Mouse (Mus musculus): ENCODE measurements around the gene Slc2a6.

Slc2a6 gene

GRCm38 (mm10) chr2:27027618-27028436 is at the start of gene Slc2a6:
Gene Slc2a6 (minus strand): TSS chr2:27027998.
- DNase-seq: peak; percentile 88 to 91

DNA sequence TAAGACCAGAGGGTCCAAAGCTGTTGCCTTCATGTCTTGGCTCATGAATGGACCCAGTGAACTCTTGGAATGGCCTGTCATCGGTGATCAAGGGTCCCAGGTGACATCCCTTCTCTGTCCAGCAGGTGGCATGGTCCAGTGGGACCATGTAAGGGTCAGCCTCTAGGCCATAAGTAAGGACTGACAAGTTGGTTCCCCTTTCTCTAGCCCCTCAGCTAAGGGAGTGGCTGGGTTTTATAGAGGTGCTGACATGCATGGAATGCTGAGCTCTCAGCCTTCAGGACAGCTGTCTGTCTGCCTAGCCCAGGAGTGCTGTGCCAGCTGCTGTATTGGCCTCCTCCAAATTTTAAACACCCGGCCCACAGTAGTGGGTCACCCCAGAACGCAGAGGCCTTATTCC is 47.7 kb upstream of the Slc2a6 start:
- peak; percentile 69 to 80 for DNase-seq

GRCm38 (mm10) chr2:27074804-27075203 is 47.0 kb upstream of the Slc2a6 start:
- DNase-seq: peak; percentile 79 to 85

DNA sequence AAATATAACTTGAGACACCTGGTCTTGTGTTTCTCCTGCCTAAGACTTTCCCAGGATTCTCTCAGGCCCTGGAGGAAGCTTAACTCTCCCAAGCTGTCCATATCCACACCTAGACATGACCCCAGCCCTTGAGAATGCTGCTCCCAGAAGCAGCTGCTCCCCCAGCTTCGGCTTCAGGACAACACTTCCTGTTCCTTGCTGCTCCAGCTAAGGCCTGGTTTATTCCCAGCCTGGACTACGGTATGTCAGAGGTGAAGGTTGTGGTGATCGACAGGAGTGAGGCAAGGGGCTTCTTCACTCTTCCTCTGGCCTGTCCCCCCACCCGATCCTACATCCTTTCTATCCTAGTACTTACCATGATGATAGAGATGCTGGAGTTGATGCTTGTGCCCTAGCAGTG is 45.6 kb upstream of the Slc2a6 start:
- no peak for DNase-seq

DNA sequence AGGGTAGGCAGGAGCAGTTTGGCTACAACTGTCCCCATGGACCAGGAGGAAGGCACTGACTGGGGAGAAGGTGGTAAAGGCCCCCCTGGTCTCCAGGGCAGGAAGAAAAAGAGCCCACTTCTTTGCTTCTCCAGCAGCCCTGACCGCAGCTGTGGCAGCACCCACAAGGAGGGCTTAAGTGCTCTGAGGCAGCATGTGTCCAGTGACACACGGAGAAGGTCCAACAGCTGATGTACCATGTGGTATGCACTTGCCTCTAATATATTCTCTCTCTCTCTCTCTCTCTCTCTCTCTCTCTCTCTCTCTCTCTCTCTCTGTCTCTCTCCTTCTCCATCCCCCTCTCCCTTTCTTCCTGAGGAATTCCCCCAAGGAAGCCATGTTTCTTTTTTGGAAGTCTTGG is 44.2 kb upstream of the Slc2a6 start, which contains the start of gene Mymk:
Gene Mymk, minus strand, starts transcription at position 202 of the 400 bp plus-strand sequence.
- no peak for DNase-seq

DNA sequence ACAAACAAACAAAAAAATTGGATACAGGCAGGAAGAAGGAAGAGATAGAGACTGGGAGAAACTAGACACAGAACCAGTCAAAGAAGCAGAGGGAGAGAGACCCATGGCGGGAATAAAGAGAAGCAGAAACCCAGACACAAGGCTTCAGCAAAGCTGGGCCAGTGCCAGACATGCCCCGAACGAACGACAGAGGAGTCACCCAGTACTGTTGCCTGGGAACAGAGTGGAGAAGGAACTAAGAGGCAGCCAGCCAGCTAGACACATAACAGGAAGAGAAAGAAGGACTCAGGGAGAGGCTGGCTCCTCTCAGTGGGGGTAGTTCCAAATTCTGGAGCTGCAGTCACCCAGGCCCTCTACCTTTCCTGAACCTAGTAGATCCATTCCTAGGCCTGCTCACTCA is 43.3 kb upstream of the Slc2a6 start:
- peak; percentile 73 to 79 for DNase-seq

- DNase-seq: no peak
These were observed 42.5 kb upstream of the Slc2a6 start for GRCm38 (mm10) chr2:27070247-27070813.

DNA sequence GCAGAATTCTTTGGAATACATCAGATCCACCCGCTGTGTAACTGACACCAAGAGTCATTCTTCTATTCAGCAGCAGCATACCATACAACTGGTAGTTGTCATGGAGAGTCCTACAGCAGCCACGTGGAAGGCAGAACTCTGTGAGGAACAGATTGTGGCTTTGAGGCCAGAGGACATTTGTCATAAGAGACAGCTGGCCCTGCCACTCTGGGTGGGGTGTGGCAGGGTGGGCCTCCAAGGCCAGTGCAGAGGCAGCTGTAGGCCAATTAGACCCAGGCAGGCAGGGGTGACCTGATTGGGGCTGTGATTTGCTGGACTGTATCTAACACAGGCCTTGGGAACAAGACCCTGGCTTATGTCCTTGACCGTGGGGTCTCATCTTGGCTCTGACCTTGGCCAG is 41.8 kb upstream of the Slc2a6 start:
- DNase-seq: no peak

- no peak for DNase-seq
These were observed 40.2 kb upstream of the Slc2a6 start for GRCm38 (mm10) chr2:27067996-27068395.

DNA sequence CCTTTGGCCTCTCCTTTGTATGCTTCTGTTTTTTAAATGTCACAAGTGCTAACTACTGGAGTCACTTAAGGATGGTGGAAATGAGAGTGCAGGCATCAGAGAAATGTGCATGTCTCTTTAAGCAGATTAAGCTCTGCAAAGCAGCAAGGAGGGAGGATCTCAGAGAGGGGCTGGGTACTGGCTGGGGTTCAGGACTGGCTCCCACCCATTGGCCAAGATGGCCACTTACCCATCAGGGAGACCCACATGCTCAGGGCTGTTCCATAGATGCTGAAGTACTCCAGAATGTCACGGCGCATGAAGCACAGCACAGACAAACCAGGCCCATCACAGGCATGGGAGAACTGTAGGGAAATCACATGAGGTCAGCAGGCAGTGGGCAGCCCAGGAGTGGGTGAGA is 39.3 kb upstream of the Slc2a6 start:
- DNase-seq: no peak

- no peak for DNase-seq
These were observed 31.4 kb upstream of the Slc2a6 start for GRCm38 (mm10) chr2:27059187-27059586.

DNA sequence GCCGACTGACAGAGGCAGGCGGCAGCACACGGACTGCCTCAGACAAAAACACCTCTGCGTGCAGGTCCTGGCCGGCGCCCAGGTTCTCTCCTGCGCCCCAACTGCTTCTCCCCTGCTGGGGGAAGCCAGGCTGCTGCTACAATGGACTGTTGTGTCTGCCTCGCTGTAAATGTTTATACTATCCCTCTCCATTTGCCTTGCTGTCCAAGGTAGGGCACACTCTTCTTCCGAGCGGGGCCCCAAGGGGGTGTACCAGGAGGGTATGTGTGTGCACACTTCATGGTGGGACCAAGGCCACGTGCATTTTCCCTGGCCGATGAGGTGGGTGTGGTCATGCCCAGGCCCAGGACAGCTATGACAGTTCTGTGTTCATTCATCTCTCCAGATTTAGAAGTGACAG is 31.0 kb upstream of the Slc2a6 start:
- DNase-seq: peak in 1 of 2 experiments; percentile 26

- no peak for DNase-seq
These were observed 30.5 kb upstream of the Slc2a6 start for GRCm38 (mm10) chr2:27058251-27058650.

DNA sequence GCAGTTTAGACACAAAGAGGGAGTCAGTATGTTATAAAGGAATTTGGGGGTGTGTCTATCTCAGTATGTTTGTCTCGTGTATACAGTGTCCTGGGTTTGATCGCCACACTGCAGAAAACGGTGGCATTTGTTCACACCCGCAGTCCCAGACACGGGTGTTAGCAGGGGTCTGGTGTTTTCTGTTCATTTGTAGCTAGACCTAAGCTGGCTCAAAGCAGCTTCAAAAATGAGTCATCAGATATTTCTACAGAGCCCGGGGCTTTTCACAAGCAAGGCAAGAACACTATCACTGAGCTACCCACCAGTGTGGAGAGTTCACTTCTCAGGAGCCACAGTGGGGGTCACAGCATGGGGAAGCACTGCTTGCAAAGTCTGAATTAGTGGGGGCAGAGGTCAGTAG is 21.6 kb upstream of the Slc2a6 start:
- DNase-seq: no peak

DNA sequence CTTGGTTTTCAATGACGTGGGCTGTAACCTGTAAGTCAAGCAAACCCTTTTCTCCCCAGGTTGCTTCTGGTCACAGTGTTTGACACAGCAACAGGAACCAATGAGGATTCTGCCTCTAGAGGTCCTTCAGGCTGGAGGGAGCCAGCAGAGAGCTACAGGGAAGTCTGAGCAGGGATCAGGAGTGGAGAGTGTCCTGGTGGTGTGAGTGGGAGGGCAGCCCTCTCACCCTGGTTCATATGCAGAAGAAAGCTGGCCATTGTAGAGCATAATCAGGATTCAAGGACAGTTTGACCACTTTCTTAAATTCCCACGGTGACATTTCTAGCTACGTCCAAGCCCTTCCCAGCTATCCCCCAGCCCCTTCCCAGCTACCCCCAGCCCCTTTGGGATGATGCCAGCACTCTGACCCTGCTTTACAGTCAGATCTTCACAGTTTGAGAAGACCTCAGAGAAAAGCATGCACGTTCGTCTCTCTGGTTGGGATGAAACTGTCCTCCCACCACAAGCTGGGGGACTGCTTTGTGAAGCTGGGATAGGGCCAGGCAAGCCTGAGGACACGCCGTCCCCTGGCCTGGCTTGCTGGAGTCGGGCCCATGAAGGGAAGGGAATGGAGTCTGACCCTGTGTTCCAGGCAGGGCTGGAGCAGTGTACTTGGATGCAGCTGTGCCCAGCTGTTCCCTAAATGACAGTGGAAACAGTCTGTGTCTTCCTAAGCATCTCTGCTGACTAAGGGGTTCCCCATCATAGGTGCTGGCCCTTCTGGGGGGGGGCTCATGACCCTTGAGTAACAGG is 18.4 kb upstream of the Slc2a6 start:
- DNase-seq: peak; percentile 73 to 80

DNA sequence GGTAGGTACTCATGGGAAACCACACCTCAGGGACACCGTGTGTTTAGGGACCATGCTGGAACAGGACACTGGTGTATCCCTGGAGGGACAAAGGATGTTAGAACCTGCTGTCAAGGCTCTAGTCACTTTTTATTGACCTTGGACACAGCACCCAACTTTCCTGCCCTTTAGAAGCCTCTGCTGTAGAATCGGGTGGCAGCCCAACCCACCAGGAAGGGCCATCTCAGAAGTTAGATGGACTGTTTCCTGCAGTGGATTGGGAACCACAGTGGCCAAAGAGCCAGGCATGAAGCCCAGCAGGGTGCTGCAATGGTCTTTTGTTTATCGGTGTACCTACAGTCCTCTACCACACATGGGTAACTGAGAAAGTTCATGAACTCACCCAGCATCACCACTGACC is 16.8 kb upstream of the Slc2a6 start:
- DNase-seq: peak; percentile 52 to 56

GRCm38 (mm10) chr2:27044166-27044565 is 16.4 kb upstream of the Slc2a6 start:
- peak; percentile 33 to 51 for DNase-seq

- DNase-seq: peak; percentile 90 to 94
These were observed 15.7 kb upstream of the Slc2a6 start for GRCm38 (mm10) chr2:27043461-27043860.

DNA sequence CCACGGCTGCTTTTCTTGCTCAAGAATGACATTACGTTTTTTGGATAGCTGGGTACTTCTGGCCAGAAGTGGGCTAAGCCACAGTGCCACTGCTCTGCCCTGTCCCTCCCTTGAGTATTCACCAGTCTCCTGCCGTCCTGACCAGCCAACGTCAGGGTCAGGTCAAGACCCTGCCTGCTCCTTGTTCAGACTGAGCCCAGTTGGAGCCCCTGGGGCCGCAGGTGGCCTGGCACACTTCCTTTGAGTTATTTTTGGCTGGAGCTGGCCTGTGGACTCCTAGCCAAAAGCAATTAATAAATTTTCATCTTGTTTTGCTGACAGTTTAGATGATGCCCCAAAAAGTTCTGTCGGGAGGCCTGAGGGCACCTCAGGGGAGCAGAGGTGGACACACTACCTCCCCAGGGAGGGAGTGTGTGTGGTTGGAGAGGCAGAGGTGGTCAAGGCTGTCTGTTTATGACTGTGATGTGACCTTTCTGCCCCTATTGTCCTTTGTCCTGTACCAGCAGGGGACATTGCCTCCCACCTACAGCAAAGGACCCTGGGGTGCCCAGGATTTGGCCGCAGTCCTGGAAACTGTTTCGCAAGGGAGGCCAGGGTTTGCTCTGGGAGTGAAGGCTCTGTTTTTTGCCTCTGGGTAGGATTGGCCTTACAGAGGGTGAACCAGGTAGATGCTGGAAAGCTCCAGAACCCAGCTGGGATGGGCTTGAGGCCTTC is 14.5 kb upstream of the Slc2a6 start:
- DNase-seq: peak; percentile 83 to 92

GRCm38 (mm10) chr2:27039286-27039685 is 11.5 kb upstream of the Slc2a6 start:
- peak; percentile 73 to 82 for DNase-seq

DNA sequence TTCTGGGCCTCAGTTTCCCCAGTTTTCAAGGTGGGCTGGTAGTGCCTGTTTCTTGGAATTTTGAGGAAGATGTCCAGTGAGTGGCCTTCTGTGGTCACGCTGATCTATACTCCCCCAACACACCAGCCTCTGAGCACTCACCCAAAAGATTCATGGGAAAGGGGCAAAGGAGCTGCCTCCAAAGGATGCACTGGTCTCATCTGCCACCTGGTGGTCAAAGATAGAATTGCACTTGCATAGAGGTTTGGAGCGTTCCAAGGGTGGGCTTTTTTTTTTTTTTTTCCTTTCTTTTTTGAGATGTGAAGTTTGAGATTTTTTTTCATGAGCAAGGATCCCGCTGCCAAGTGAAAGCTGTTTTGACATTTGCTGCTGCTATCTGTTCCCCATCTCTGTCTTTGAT is 10.8 kb upstream of the Slc2a6 start:
- DNase-seq: peak; percentile 73 to 83

GRCm38 (mm10) chr2:27037008-27037407 is 9.2 kb upstream of the Slc2a6 start:
- DNase-seq: no peak

DNA sequence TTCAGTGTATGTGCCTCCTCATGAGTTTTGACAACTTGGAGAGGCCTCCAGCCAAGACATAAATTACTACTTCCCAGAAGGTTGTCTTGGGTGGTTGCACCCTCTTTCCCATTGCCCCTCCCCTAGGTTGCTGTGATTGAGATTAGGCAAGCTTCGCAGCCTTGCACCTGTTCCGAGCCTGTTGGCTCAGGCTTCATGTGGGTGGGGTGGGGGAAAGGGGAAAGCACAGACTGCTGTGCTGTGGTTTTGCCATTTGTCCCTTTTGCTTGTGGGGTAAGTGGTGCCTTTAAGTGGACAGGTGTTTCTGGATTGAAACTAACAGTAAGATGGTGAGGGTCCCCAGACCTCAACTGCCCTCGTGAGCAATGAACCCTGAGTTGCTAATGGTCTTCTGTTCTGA is 8.2 kb upstream of the Slc2a6 start:
- DNase-seq: no peak

All from kidney, postnatal 36 days (tissue).